Mouse (Mus musculus): ENCODE data around the gene Rasgrf1.
A peak's percentile ranks its signal among the peaks of the same experiment; 100 is the strongest.

The Rasgrf1 gene

DNA sequence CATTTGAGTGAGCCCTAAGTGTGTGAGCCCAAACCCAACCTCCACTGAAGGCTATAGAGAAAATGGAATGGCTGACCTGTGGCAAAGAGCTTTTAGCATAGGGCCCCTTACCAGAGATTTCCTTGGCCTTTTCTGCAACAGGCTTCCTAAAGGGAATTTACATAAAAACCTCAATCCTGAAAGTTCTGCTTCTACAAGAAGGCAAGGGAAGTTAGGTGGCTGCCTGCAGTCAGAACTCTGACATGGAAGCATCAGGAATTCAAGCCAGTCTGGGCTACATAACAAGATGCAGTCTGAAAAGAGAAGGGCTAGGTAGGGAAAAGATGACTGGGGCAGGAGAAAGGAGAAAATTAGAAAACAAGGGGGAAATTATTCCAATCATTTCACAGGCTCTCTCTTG is 1.8 kb upstream of the Rasgrf1 start:
- no peak for DNase-seq

DNA sequence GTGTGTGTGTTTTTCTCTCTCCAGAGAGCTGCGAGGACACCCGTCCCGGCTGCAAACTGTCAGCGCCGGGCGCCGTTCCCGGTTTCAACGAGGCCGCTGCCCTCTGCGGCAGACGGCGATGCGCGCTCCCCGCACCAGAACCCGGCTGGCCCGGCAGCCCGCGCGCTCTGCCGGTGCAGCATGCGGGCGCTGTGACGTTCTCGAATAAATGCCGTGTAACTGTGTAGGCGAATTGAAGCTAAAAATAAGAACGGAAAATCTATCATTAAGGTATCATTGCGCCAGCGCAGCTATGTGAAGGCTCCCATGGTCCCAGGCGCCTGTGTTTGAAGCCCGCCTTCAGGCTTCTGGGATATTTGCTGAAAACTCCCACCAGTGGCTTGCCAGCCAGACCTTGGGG is 1.1 kb upstream of the Rasgrf1 start:
- DNase-seq: no peak

DNA sequence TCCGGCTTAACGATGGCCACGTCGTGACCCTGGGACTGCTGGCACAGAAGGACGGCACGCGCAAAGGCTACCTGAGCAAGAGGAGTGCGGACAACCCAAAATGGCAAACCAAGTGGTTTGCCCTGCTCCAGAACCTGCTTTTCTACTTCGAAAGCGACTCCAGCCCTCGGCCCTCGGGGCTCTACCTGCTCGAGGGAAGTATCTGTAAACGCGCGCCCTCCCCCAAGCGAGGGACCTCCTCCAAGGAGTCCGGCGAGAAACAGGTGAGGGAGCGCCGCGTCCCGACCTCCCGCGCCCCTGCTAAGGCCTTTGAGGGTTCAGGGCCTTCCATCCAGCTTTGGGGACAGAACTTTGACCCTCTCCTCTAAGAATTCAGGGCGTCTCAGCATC is 298 bp downstream of the Rasgrf1 start:
- no peak for DNase-seq

DNA sequence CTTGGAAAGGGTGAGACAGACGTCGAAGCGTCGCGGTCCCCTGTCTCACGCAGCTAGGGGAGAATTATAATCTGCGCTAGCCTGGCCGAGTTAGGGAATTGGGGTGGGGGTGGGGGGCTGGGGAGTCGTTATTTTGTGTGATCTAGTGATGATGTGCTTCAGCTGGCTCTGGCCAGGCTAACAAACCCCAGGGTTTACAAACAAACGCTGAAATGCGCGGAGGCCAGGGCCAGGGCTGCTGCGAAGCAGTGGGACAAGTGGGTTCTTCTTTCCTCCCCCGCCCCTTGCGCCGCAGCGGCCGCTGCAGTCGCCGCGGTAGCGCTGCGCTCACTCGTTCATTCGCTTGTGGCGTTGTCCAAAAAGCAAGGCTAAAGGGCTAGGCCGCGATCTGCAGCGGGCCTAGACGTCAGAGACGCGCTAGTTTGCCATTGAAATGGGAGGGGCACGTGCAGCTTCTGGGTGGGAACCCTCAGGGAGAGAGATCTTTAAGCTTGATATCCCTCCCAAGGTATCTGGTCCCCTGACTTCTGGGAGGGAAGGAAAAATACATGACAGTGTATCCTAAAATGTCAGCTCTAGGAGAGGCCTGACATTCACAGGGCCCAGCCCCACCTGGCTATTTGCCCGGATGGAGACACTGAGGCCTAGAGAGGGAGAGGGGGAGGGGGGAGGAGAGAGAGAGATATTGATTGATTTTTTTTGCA is 1.2 kb downstream of the Rasgrf1 start:
- no peak for DNase-seq

DNA sequence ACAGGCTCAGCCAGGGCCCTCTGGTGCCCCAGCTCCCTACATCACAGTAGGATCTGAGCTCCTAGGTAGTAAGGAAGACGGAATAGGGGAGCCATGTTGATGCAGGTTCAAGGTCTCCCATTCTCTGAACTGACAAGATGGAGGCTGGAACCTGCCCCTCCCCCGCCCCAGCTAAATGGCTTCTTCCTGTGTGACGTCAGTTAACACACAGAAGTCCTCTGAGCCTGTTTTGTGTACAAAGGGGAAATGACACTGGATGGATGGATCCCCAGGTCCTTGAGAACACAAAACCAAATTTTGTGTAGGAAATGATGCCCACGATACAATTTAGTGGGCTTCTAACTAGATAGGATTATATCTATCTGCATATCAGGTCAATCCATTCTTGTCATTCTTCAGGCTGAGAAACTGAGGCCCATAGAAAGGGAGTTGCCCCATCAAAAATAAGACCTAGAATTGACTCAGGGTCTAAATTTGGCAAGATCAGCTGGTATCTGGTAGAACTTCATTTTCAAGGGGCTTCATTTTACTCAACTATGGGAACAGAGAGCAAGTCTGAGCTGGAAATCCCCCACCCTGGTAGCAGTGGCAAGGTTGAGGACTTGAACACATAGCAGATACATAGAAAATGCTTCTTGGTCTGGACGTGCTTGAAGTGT is 2.3 kb downstream of the Rasgrf1 start:
- DNase-seq: no peak

DNA sequence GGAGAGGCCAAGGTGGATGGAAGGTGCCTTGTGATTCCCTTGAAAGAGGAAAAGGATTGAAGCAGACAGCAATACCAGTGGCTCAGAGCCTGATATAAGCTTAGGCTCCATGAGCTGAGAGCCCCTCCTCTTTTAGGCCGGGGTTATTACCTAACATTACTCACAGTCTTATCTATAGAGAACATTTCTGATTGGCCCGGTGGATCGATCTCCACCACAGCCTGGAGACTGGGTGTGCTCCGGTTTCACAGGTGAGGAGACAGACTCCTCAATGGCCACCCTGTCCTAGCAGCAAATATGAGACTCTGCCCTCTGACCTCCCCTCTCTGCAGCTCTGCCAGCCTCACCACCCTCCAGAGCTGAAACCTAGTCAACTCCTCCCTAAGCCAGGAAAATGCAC is 3.4 kb downstream of the Rasgrf1 start:
- no peak for DNase-seq

DNA sequence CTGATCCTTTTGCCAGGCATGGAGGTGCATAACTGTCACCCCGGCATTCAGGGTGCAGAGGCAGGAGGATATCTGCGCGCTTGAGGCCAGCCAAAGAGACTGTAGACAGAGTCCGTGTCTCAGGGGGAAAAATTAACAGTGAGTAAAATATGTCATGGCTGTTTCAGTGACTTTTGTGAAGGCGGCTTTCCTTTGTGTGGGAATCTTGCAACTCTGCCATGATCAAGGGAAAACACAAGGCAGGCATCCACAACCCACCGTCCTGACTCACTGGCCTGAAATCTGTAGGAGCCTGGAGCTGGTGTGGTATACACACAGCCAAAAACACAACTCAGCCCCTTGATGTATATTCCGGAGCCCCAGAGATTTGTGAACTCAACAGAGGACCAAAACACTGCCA is 6.8 kb downstream of the Rasgrf1 start:
- DNase-seq: no peak

DNA sequence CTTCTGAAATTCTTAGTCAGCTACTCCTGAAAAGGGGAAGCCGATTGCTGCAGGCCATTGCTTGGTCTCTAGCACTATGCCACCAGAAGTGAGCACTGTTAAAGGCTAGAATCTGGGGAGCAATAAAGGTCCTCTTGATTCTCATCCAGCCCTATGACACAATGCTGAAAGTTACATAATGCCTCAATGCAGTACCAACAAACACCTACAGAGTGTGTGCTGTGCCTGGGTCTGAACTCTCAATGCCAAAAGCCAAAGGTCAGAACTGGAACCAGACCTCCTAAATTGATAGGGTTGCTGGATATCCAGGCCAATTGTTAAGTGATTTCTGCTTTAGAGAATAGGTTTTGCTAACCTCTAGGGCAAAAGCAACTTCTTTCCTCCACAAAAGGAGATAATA is 7.7 kb downstream of the Rasgrf1 start:
- no peak for DNase-seq

DNA sequence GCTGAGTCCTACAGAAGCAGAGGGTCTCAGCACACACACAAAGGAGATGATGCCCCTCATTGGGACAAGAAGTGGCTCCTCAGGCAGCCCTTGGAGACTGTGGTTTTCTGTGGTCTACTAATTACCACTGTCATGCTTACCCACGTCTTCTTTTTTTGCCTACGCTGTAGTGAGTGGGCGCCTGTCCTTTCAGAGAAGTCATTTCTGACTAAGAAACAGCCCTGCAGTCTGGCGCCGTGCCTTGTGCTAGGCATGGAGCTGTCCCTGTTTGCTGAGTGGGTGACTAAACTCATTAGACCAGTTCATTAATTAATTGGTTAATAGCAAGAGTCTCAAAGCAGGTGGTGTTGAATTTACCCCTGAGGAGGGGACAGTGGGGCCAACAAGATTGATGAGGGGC is 9.1 kb downstream of the Rasgrf1 start:
- DNase-seq: no peak

DNA sequence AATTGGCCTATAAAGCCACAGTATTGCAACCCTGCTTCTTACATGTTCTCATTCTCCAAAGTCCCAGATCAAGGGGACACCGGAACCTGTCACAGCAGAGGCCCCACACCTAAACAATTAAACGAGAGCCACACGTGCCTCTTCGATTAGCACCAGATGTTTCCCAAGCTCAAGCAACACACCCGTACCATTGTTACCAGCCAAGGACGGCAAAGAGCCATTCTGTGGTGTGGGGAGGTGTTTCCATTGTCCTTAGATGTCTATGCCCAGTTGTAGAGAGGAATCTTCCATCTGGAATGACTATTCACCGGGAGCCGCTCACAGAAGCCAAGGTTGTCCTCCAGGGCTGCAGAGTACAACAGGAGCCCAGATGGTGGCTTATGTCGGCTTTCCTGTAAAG is 11.4 kb downstream of the Rasgrf1 start:
- no peak for DNase-seq

DNA sequence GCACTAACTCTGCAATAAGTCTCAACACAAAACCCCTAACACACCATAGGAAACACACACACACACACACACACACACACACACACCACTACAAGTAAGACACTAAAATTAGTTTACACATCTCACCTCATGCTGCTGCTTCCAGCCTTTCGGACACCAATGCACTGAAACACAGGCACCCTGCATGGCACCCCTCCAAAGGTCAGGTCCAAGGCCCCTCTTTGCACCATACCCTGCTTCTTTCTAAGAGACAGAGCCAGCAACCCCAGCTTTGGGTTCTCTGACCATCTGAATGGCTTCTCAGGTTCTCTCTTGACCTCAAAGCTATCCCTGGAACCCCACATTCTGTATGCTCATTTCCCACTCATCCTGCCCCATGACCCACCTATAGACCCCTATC is 13.0 kb downstream of the Rasgrf1 start:
- no peak for DNase-seq

DNA sequence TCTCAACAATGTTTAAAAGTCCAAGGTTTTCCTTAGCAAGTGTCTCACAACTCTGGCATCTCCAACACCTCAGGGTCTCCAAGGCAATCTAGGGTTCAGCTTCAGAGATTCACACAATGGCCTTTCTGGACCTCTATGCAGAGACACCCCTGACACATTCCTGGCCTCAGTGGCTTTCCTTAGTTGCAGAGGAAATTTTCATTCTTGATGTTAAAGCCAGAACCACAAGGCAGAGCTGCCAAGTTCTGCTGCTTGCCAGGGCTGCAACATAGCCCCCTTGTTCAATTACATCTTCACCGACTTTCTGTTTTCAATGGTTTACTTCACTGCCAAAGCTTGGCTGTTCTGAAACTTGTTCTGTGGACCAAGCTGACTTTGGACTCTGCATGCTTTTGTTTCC is 15.1 kb downstream of the Rasgrf1 start:
- no peak for DNase-seq

DNA sequence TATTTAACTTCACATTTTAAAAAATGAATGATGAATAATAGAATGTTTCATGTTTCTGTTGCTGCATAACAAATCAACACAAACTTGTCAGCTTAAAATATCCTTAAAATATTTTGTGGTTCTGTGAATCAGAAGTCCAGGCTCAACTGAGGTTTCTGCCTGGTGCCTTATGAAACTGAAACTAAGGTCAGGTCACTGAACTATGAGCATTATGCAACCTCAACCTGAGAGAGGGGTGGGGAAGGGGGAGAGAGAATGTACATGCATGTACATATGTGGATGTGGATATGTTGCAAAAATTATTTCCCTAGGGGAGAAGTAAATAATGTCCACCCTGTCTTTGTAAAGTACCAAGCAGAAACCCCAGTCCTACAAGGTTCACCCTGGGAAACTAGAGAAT is 18.8 kb downstream of the Rasgrf1 start:
- no peak for DNase-seq

DNA sequence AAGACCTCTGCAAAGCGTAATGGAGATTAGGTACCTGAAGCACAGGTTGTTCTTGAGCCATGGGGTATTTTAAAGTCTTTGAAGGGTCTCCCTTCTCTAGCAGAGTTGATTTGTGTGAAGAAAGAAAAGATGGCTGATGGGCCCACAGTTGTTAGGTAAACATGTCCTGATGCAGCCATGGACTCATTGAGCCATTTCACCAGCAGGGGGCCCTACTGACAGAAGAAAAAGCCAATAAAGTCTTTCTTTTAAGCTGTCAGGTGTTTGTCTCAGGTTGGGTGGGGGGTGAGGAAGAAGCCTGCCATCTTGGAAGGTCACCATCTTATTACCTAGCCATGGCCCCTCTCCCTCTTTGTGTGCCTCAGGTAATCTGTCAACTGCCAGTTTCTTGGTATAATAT is 30.7 kb downstream of the Rasgrf1 start:
- peak in 1 of 2 experiments; percentile 39 for DNase-seq

DNA sequence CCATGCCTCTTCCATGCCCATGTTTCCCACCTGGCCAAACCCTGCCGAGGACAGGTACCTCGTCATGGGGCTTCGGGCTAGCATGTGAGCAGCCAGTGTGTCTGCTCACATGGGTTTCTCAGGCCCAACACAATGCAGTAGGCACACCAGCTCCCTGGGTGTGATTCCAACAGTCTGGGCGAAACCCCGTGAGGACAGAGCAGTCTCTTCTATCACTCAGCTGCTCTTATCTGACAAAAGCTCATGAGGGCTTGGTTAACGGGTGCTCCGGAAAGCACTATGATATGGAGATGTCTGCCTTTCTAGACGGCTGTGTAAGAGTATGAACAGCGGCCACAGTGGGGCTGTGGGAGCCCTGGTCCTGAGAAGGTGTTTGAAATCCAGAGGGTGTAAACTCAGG is 37.1 kb downstream of the Rasgrf1 start:
- no peak for DNase-seq

DNA sequence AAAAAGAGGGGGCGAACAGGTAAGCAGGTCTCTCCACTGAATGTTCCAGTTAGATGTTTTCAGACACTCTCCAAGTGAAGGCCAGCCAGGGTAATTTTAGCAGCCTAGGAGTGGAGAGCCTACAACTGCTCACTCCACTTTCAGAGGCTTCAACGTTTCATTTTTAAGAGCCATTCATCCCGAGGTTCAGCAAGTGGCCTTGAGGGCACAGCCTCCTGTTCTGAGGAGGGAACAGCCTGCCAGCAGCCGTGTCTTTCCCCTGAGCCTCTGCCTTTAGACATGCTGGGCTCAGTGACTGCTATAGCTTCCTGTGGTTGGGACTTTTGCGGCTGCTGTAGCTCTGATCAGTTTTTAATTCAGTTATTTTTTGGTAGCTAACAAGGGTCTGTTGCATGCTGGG is 38.9 kb downstream of the Rasgrf1 start:
- DNase-seq: no peak

DNA sequence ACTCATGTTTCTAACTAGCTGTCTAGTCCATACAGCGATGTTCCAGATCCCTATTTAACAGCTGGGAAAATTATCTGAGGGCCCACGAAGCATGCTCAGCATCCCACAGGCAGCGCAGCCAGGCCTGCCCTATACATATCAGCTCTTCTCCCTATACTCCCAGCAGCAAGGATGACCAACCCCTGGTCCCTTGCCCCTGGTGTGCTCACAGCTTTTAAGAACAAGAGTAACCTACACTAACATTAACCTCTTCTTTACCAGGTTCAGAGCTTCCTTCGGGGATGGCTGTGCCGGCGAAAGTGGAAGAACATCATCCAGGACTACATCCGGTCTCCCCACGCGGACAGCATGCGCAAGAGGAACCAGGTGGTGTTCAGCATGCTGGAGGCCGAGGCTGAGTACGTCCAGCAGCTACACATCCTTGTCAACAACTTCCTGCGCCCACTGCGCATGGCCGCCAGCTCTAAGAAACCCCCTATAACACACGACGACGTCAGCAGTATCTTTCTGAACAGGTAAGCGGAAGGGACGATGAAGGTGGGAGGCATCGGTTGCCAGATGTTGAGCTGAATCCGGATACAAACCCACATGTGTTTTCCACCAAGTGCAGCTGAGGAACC is 44.0 kb downstream of the Rasgrf1 start:
- DNase-seq: no peak

DNA sequence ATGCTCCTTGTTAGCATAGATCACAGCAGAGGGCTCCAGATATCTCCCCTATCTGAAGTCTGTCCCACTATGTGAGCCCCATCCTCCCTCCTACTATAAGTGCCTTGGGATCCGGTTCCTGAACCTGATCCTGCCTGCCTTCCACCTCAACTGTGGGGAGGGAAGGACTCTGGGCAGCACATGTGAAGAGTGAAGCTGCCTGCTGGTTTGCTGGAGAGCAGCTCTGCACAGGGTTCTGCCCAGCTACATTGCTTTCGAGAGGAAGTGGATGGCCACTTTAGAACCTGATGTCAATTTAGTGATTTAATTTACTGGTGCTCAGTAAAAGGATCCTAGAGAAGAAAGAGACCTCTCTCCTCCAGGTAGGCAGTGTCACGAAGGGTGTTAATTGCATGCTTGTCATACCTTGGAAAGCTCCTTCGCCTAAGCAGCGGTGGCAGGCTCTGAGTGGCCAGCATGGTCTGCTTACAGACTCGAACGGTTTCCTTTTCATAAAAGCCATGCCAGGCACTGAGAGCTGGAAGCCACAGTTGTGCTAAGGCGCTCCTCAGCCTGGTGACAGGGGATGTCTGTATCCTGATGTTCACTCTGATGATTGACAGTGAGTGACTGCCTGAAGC is 45.3 kb downstream of the Rasgrf1 start:
- no peak for DNase-seq

DNA sequence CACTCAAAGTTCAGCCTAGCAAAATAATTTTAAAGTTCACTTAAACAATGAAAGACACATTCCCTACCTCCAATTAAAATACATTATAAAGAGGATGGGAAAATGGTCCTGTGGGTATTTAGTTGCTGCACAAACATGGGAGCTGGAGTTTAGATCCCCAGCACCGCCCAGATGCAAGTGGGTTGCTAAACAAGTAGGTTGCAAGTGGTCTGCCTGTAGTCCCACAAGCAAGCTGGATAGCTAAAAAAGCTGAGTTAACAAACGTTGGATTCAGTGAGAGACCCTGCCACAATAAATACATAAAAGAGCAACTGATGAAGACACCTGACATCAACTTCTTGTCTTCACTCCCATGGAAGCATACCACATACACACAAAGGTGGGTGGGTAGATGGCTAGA is 49.3 kb downstream of the Rasgrf1 start:
- no peak for DNase-seq

DNA sequence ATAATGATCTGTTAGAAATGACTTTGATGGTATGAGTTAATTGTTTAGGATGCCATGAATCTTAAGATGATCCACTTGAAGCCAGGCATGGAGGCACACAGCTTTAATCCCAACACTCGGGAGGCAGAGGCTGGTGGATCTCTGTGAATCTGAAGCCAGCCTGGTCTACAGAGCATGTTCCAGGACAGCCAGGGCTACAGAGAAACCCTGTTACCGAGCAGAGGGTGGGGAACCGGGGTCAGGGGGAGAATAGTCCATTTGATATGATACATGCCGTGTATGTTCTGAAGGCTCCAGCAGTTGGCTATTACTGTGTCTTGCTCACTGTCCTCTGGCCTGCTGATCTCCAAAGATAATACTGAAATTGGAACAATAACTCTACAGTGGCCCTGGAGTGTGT is 54.4 kb downstream of the Rasgrf1 start:
- no peak for DNase-seq

DNA sequence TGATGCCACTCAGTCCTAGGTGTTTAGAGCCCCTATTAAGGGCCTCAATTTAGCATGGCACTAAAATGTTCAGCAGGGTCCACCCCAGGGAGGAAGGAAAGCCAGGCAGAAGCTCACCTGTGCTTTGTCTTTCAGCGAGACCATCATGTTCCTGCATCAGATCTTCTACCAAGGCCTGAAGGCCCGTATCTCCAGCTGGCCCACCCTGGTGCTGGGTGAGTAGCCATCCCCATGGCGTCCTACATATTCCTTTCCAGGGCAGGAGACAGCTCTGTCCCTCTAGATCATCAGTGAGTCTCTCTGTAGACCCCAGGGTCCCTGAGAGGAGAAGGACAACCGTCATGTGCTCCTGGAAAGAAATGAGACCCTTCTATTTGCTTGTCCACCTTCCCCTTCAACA is 58.0 kb downstream of the Rasgrf1 start:
- DNase-seq: no peak

DNA sequence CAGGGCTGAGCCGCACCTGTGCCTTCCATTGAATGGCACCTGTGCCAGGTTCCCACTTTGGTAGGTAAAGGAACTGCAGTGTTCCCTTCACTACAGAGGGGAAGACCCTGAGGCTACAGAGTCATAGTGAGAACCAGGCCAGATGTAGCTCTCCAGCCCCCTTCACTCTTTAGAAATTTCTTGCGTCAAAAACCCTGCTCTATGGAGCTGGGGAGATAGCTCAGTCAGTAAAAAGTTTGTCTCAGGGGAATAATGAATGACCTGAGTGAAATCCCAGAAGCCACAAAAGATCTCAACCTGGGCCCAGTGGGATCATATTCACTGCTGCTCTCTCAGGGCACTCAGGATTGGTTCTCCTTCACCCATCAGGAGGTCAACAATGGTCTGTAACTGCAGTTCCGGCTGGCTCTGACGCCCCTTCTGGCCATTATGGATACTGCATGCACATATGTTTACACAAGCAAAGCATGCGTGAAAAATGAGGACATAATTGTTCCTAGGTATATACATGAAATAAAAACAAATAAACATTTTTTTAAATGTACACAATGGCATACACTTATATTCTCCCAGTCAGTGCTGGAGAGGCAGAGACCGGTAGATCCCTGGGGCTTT is 59.2 kb downstream of the Rasgrf1 start:
- DNase-seq: no peak

DNA sequence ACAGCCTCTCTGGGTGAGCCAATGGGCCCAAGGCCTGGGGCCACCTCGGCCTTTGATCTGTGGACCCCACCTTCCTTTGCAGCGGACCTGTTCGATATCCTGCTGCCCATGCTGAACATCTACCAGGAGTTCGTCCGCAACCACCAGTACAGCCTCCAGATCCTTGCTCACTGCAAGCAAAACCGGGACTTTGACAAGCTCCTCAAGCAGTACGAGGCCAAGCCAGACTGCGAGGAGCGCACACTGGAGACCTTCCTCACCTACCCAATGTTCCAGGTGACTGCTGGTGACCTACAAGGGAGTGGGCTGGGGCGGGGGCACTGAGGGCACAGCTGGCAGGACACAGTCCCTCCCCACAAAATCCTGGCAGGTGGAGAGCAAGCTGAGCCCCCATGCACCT is 60.6 kb downstream of the Rasgrf1 start:
- no peak for DNase-seq
